Mouse (Mus musculus) brain, embryonic 18.5 days (tissue): ENCODE results near the gene Actrt2.

ENCODE experiments used
- DNase-seq: peaks from one replicate; pipeline ENCODE4 v3.0.0-alpha.2; 2012; ENCODE audit warnings: low read depth, low spot score

Actrt2 gene

DNA sequence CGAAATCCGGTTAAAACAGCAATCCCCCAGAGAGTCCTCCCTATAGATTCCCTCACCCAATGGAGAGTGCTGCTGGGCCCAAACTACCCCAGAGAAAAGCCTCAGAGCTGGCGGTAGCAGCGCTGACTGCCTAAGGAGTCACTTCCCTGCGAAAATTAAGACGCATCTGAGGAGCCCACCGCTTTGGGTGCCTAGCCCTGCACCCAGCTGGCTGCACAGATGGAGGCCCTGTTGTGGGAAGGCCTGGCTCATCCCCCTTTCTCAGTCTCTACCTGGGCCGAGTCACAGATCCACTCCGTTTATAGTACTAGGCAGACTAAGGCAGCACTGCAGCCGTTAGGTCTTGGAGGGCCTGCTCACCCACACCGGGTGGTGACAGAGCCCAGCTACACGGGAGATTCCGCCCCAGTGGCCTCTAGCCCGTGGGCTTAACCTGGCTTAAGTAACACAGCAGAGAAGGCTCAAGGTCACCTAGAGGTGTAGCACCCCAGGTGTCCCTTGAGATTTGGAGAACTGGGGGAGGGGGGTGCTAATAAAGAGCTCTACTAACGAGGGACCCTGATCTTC is 29.3 kb downstream of the Actrt2 start:
- no peak for DNase-seq

DNA sequence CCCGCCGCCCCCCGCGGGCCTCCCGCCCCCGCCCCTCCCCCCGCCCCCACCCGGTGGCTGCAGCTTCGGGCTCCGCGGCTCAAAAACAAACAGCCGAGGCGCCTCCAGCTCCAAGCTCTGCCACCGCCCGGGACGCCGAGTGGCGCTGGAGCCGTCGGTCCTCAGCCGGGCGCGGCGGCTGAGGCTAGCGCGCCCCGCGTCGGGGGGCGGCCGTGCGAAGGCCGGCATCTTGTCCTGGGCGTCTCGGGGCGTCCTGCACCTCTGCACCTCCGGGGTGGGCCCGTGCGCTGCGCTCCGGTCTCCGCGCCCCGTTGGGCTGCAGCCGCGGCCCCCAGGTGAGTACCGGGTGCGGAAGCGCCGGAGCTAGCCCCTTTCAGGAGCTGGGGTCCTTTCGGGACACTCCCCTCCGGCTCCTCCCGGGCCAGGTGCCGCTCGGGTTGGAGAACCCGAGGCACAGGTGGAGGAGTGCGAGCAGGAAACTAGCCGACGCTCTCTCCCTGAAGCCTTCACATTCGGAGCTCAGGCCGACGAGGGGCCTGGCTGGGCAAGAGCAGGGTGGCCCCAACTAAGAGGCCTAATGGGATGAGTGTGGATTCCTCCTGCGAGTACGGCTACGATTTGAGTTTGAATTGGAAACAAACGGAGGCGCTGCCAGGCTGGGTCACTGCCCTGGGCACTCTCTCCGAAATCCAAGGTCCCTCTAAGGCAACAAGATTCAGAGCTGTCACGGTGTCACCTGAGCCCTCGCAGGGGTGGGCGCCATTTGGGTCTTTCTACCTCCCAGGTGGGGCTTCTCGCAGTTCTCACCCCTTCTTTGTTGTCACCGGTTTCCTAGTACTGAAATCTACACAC is 30.0 kb downstream of the Actrt2 start:
- DNase-seq, result no peak

DNA sequence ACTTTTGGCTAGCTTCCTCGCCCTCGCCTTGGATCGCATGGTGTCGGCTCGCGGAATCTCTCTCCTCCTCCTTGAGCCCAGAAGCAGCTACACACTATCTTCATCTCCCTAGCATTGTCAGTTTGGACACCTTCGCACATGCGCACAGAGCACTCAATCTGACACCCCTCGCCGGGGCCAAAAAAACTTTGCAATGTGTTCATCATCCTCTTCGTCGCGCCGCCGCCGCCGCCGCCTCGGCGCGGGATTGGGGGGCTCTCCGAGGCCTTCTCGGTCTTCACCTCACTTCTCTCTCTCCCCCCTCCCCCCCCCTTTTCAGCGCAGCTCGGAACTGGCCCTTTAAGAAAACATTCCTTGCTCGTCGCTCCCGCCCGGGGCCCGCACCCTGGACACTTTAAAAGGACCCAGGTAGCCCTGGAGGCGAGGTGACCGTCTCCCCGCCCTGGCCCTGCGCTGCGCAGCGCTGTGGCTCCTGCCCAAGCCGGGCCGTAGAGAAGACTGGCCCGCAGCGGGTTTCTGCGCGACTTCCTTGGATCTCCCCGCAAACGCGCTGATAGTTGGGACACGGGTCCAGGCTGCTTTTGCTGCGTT is 30.9 kb downstream of the Actrt2 start, which contains the start of gene Prdm16:
Prdm16 (minus strand) TSS at position 153 of the 591 bp plus-strand sequence.
- no peak for DNase-seq

DNA sequence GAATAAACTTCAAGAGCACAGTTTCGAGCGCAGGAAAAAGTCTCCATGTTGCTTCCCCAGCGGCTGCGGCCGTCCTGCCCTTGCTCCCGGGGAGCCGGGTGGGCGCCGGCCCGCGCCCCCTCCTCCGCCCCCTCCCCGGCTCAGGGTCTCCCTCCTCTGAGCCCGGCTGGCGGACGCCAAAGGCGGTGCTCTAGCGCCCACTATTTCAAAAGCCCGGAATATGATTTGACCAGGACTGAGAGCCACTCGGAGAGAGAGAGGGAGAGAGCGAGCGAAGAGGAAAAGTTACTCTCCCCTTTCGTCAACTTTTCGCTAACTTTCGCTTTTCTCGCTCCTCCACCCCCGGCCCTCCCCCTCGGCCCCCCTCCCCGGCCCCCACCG is 31.6 kb downstream of the Actrt2 start:
- no peak for DNase-seq

- no peak for DNase-seq
Measured at GRCm38 (mm10) chr4:154635241-154636052, 32.2 kb downstream of the Actrt2 start.

- DNase-seq, result no peak
Measured at GRCm38 (mm10) chr4:154634470-154635240, 33.0 kb downstream of the Actrt2 start.

GRCm38 (mm10) chr4:154634001-154634400 is 33.7 kb downstream of the Actrt2 start:
- no peak for DNase-seq

- no peak for DNase-seq
Measured at GRCm38 (mm10) chr4:154632800-154633764, 34.6 kb downstream of the Actrt2 start.

DNA sequence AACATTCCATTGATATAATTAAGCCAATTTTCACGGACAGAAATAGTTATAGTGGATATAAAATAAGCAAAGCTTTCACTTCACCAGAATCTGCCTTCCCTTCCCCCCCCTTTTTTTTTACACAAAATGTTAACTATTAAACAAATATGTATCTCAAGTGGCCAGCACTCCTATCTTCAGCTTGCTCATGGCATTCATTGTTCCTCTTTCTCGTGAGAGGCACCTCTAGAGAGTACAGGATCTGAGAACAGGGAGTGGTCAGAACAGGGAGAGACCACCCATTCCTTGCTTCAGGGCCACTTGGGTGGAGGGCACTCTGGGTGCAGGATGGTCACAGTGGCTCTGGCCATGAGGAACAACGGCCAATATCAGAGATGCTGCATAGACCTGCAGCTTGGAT is 36.9 kb downstream of the Actrt2 start:
- DNase-seq, result no peak

DNA sequence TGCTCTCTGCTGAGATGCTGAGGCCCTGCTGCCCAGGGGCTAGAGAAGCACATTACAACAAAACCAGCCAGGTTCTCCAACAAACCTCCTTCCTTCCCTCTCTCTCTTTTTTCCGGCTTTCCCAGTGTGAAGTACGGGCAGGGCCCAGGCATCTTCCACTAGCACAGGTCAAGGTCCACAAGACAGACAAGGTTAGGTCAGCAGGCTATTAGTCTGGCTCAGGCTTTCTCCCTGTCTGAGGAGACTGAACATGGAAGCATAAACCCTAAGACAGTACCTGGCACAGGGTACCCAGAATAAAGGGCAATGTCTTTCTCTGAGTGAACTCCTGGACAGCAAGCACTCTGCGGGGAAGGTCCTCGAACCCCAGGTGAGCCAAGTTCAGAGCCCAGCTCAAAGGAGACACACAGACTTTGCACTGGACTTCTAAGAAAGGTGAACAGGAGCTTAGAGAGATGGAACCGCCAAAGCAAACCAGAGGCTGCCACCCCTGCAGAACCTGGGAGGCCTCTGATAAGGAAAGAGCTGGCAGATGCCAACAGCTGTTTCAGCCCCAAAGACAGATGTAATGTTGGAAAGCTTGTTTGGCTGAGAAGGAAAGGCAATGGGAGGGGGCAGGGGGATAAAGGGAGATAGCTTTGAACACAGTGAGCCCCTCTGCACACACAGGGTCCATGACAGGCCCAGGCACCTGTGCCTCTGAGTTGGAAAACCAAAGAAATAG is 40.1 kb downstream of the Actrt2 start:
- no peak for DNase-seq

- no peak for DNase-seq
Measured at GRCm38 (mm10) chr4:154626282-154626681, 41.4 kb downstream of the Actrt2 start.

- no peak for DNase-seq
Measured at GRCm38 (mm10) chr4:154625710-154626109, 42.0 kb downstream of the Actrt2 start.

DNA sequence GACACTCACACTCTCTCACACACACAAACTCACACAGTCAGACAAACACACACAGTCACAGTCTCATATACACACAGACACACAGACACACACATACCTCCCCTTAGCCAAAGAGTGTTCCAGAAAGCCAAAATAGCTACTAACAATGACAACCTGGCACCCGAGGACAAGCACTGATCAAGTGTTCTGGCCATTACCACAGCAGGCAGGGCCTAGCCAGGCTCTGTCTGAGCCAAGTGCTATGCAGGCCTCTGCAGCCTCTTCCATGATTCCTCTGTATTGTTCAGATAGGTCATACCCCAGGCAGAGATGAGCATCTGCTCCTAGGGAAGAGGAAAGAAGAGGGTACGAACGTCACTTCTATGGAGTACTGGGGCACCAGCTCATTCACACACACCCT is 44.4 kb downstream of the Actrt2 start:
- DNase-seq, result no peak

DNA sequence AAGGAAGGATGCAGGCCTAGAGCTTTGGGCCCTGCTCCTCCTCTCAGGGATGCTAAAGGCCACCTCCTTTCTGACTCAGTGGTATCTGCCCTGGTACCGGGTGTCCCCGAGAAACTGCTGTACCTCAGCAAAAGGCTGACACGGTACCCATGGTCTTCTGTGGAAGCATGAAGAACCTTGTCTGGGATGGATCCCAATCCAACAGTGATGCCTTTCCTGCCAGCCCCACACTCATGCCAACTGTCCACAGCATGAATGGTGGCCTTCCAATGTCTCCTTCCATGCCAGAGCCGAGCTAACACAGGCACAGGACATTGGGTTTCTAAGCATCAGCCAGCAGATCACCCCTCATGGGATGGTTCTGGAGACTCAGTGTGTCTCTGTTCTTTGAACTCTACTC is 45.1 kb downstream of the Actrt2 start:
- DNase-seq, result no peak
